Mouse (Mus musculus): ENCODE measurements around the gene Fxyd1.

The Fxyd1 gene

DNA sequence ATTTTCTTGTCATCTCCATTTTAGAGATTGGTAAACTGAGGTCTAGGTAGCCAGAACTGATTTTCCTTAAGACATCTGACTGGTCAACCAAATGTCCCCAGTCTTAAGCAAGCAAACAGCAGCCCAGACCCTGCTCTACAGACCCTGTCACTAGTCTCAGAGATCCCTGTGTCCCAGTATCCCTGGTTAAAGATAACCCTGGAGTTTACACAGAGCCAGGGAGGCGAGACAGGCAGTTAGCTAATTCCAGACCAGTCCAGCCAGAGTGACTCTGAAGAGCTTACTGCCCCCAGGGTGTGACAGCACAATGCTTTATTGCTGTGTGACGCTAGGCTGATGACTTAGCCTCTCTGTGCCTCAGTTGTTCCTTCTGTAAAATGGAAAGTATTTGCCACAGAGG, at the start of gene Fxyd1:
Fxyd1 (minus strand) TSS at position 129 of the 400 bp plus-strand sequence.
- DNase-seq (ENCODE audit: low spot score) = no peak

DNA sequence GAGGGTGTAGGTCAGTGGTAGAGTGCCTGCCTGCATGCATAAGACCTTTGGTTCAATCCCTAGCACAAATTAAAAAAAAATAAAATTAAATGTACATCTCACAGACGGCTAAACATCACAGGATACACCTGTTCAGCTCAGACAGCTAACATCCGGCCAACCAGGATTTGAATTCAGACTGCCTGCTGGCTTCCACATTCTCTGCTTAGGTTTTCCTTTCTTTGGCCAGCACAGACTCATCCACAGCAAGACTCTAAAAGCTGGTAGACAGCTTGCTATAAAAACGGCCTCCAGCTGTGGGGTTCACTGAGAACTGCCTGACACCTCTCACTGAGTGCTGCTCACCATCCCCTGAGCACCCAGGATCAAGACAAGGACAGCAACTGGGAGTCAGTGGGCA, 49.2 kb upstream of the Fxyd1 start:
- DNase-seq (ENCODE audit: low spot score) = no peak

DNA sequence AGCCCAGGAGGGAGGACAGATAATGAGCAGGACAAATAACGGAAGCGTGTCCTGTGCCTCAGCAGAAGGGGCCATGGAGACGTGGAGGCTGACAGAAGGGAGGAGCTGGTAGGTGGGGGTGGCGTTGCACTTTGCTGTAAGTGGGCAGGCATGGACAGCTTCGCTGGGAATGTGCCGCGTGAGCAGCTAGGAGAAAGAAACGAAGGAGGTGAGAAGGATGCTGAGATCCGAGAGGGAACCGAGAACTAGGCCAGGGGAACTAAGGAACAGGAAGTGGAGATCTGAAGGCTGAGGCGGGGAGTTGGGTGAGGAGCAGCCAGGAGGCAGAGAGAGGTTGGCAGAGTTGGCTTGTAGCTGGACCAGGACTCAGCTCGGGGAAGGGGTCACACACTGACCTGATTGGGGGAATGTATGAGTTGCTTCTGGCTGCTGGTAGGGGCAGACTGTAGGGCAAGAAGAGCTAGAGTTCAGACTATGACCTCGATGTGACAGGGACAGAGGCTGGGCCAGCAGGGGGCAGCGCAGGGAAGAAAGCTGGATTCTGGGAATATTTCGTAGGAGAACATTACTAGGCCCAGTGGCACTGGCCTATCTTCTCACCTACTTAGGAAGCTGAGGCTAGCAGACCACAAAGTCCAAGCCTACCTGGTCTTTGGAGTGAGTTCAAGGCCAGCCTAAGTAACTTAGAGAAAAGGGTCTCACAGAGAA, 48.2 kb upstream of the Fxyd1 start:
- DNase-seq (ENCODE audit: low spot score) = peak; percentile 51

DNA sequence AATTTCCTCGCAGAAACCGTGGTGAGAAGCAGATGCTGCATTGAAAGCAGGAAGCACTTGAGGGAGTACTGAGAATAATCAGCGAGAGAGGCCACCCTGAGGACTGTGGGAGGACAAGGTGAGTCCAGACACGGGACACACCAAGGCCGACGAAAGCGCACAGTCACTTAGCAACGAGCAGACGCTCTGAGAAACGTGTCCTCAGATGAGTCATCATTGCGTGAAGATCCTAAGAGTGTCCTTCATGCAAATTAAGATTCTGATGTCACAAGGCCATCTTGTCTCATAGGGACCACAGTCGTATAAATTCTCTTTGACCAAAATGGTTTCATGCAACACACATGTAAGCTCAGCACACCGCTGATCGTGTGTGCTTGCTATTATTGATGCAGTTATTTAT, 43.8 kb upstream of the Fxyd1 start:
- no peak for DNase-seq (ENCODE audit: low spot score)

DNA sequence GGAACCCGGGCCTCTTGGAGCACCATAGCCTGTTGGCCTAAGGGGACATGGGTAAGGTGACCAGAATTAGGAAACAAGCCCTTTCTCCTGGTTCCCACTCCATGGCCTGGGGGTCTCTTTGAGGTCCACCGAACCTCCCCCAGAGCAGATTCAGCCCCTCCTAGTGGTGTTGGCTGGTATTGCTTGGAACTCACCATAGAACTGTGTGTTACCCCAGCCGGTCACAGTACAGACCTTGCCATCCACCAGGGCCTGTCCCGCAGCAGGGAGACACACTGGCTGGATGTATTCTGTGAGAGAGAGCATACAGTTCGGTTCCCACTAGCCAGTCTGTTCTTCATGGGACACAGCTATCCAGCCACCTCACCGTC, 42.6 kb upstream of the Fxyd1 start:
- DNase-seq (ENCODE audit: low spot score) = no peak

DNA sequence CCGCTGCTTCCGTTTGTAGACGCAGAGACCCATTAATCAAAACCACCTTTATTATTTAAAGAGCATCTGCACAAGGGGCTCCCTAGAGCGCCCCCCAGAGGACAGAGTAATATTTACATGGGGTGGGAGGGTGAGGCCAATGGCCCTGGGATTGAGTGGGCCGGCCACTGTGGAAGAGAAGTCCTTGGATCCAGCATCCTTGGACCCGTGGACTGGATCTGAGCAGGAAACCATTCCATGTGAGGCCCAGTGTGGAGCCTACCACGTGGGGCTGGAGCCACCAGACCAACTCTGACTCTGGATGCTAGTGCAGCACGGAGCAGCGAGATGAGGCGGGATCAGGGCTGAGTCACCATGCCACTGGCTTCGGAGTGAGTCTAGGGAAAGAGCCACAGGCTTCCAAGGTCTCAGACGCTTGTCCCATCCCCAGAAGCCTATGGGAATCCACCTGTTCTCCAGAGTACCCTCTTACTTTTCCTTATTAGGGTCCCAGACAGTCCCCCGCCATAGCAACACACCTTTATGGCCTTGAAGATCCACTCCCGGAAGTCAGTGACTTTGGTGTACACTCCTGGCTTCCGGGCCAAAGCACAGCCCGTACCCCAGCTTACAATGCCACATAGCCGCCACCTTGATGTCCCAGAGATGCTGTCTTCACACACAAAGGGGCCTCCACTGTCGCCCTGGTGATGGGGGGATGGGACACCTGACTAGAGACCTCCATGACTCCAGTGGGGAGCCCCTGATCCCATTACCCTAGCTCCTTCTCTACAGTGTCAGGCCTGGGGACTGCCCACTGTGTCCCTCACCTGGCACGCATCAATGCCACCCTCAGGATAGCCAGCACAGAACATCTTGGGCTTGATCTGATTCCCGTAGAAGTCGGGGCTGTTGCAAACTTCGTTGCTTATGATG, 42.0 kb upstream of the Fxyd1 start:
- no peak for DNase-seq (ENCODE audit: low spot score)

DNA sequence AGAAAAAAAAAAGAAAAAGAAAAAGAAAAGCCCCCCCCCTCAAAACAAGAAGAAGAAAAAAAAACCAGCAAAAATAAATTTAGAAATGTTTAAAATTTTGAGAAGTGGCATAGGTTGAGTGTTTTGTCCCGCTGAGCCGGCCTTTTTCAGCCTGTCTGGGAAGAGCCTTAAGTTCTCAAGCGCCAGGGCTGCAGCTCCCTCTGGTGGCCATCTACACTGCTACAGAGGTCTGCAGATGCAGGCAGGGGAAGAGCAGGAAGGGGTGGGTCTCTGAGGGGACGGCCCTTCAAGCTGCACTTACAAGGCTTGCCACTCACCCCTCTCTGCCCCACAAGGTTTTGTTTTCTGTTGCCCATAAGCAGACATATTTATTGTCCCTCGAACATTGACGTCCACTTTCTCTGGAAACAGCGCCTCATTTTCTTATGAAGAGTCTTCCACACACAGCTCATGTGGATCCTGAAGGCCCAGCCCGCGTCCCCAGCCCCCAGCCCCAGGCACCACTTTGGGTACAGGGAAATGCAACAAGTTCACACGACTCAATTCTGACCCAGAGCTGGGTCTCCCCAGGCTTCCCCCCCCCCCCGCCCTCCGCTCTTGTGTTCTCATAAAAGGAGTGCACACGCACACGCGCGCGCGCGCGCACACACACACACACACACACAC, 40.7 kb upstream of the Fxyd1 start:
- DNase-seq (ENCODE audit: low spot score) = peak; percentile 84

DNA sequence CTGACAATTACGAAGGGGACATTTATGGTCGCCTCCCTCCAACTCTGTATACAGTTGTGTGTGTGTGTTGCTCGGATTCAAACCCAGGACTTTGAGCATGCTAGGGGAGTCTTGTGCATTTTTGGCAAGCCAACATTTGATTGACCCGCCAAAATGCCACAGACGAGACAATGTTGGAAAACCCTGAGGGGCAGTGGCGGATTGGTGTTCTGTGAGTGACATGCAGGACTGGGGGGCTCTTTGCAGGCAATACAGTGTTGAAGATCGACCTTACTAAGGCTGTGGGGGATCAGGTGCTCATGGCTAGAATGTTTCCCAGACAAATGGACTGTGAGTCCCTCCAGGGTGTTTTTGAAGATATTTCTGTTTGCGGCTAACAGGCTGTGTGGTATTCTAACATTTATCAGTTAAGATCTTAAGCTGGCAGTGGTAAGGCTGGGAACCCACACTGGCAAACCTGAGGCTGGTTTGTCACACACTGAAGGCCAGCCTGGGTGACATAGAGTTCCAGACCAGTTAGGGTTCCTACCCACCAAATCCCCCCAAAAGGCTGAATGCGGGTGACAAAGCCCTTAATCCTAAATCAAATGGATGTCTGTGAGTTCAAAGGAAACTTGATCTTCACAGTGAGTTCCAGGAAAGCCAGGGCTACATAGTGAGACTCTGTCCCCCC, 40.0 kb upstream of the Fxyd1 start:
- no peak for DNase-seq (ENCODE audit: low spot score)

DNA sequence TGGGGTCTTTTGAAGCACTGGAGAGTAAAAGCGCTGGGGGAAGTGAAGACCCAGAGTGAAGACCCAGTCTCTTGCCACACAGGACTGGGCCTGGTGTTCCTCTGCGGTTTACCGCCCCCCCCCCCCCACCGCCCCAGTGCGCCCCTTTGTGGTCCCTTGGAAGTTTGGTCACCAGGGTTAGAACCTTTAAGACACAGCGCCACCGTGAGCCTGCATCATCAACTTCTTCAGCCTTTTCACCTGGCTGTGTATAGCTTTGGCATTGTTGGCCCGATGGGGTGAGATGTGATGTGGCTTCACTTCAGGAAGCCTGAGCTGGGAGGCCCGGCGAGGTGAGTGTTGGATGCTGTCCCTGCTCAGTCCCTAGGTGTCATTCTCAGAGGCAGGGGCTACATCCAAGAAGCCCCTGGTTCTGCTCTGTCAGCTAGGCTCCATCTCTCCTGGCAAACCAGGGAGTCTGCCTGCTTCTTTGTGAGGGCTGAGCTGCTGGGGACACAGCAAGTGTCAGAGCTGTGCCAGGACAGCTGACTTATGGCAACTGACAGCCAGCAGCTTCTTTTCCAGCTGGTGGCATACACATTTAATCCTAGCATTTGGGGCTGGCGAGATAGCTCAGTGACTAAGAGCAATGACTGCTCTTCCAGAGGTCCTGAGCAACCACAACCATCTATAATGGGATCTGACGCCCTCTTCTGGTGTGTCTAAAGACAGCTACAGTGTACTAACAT, 37.9 kb upstream of the Fxyd1 start:
- DNase-seq (ENCODE audit: low spot score) = no peak

DNA sequence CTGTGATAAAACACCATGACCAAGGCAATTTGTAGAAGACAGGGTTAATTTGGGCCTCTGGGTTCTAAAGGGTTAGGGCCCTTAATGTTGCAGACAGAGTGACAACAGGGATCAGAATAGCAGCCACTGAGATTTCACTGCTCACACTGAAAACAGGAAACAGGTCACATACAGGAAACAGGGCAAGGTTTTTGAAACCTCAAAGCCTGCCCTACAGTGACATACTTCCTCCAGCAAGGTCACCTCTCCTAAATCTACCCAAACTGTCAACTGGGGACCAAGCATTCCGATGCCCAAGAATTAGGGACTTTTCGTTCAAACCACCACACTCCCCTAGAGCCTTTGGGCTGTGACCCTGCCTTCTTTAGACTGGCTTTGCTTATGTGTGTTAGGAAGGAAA, 32.7 kb upstream of the Fxyd1 start:
- DNase-seq (ENCODE audit: low spot score) = no peak

DNA sequence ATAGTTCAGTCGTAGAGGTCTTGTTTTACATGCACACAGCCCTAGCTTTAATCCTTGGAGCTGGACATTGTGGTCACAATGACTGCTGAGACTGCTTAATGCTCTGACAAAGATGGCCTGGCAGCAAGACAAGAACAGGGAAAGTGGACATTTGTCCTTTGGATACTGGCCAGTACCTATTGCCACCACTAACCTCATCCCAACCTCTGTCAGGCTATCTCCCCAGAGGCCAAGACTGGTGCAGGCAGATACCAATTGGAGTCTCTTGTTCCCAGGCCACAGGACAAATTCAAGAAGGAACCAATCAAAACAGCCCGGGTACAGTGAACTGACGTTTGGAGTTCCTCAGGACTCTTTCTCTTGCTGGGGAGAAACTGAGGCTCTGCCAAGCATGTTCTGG, 31.2 kb upstream of the Fxyd1 start:
- DNase-seq (ENCODE audit: low spot score) = no peak

DNA sequence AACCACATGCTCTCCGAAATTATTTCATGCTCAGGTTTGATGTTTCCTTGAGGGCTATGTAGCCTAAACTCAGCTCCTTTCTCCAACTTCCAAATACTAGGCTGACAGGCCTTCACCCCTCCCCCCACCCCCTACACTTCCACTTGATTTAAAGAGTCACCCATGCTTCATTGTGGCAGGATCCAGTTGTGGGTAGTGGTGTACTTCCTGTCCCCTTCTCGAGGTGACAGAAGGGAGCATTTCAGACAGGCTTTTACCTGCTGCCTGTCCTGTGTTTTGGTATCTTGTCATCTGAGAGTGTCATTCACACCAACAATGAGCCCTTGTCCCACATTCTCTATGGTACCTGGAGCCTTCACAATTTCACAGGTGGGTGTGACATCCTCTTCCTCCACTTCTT, 30.3 kb upstream of the Fxyd1 start:
- DNase-seq (ENCODE audit: low spot score) = no peak

DNA sequence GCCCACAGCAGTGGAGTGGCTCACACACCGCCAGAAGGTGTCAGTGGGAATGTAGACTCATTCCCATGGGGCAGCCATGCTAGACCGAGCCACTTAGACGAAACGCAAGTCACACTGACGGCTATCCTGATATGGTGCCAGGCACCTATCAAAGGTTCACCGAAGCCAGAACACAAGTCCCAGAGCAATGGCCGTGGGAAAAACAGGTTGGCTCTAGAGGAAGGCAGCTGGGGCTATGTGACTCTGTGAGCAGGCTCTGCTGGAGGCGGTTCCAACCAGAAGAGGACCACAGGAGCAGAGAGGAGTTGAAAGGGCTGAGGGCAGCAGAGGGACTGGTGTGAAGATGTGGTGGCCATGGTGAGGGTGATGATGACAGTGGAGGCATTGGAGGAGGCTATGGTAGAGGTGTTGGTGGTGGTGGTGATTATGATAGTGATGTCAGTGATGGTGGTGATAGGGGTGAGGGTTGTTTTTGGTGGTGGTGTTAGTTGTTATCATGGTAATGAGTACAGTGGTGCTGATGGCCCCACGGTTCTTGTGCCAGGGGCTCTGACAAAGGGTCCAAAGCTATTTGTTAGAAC, 29.3 kb upstream of the Fxyd1 start:
- DNase-seq (ENCODE audit: low spot score) = no peak

DNA sequence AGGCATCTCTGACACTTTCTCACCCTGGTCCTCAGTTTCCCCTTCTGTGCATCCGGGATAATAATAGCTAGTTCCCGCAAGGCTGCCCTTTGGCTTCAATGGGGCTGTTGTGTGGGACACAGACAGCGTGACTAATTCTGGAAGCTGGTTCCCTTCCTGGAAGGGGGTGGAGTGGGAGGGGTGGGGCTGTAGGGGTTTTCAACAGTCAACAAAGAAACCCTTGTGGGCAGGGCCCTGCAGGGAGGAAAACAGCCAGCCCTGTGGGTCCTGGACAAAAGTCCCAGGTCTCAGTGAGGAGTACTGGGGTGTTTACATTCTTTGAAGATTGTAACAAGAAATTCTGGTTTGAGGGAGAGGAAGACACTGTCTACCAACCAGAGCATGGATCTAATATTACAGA, 28.2 kb upstream of the Fxyd1 start:
- no peak for DNase-seq (ENCODE audit: low spot score)

DNA sequence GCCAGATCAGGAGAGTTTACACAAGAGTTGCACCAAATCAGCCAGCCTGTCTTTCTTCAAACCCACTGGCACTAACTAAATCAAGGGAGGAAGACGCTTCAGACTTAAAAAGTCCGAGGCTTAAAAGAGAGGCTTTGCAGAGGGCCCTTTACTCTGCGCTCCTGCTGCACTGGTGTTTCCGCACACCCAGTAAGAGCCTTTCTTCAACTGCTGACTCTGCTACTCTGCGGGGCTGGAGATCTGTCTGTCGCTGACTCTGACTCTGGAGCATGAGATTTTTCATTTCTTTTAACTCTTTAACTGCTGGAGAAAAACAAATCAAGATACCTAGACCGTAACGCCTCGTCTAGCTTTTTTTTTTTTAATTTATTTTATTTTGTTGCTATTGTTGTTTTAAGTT, 27.1 kb upstream of the Fxyd1 start:
- no peak for DNase-seq (ENCODE audit: low spot score)

DNA sequence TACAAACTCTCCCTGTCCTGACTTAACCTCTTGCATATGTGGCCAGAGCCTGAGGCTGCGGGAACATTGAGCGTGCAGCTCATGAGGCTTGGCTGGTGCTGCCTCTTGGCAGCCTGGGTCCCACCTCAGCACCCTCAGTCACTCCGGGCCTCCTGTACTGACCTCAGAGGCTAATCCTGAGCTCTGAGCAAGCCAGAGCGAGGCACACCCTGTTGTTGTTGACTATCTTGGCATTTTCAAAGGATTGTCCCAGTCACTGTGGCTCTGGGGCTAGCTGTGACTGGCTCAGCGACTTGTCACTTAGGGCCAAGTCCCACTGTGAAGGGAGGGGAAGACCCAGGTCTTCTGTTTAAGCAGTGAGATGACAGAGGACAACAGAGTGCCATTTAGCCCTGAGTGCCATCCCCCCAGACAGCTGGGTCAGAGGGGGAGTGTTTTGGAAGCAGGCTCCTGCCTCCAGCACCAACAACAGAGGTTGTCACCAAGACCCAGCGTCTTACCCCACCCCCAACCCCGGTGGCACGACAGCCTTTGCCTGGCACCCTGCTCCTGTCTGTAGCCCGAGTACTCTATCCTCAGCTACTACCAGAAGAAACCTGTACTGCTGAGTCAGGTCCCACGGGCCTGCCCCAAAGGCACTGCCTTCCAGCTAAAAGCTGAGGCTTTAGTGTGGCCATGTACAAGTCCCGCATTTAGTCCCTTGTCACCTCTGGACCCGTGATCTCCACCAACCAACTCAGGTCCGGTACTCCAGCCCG, 26.0 kb upstream of the Fxyd1 start:
- no peak for DNase-seq (ENCODE audit: low spot score)

DNA sequence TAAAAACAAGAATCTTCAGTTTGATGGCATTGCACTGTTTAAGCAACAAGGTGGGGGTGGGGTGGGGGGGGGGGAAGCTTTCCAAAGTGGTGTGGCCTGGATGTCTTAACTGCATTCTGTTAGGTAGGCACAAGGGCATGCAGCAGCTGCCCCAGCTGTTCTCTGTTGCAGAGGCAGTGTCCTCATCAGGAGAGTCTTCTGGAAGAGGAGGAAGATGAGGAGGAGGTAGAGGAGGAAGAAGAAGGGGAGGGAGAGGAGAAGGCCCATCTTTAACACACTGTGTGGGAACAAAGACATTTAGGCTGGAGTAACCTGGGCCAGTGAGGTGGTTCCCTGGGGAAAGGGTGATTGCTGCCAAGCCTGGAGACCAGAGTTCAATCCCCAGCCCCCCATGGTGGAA, 25.1 kb upstream of the Fxyd1 start:
- no peak for DNase-seq (ENCODE audit: low spot score)

DNA sequence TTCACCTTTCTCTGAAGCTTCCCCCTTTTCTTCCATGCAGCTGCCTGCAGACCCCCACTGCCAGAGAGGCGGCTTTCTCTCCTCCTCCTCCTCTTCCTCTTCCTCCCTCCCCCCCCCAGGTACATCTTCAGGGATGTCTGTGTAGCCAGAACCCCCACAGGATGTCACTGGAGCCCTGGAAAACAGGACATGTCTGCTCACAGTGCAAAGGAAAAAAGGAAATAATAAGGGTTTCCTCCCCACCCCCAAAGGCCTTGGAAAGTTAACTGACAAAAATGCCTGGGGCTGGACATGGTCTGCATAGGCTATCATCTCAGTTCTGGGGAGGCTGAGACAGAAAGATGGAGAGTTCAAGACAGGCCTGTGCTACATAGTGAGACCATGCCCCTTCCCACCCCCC, 24.1 kb upstream of the Fxyd1 start:
- no peak for DNase-seq (ENCODE audit: low spot score)

DNA sequence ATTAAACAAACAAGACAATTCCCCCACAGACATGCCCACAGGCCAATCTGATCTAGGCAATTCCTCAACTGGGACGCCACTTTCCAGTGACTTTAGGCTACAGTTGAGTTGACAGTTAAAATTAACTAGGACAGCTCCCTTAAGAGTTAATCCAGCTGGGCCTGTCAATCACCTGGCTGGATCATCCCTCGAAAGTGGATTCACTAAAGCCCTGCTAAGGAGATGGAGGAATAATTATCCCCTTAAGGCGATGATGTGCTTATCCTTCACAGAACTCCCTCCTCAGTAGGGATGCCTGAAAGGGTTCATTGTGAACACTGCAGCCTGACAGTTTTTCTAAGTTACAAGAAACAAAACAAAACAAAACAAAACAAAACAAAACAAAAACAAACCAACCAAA, 23.6 kb upstream of the Fxyd1 start:
- no peak for DNase-seq (ENCODE audit: low spot score)

DNA sequence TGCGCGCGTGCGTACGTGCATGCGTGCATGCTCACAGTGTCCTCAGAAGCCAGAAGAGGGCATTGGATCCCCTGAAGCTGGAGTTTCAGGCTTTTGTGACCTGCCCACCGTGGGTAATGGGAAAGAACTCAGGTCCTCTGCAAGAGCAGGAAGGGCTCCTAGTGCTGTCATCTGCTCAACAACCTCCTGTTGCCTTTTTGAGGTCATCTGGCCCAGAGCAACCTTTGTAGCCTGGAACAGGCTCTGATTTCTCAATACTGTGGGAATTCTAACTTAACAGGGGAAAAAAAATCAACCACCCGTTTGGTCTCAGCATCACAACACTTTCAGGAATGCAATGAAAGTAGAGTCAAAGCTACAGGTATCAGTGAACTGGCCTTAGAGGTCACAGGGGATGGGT, 22.7 kb upstream of the Fxyd1 start:
- DNase-seq (ENCODE audit: low spot score) = no peak
